Mouse (Mus musculus) stomach, postnatal 0 days (tissue): ENCODE results near the gene Rft1. TPM values are rescaled to one million over a fixed set of nuclear protein-coding genes. Genes with fewer than 3 reads are reported as not detected.
A peak's percentile ranks its signal among the peaks of the same experiment; 100 is the strongest.

Experiments used
- ATAC-seq: fragments of 200-750 bp; cut with Nextera tagmentation; 2 replicates; pipeline ENCODE4 v1.8.0; 2017; ENCODE audit not compliant: low FRiP score, low TSS enrichment
- DNase-seq: peaks from one replicate; pipeline ENCODE4 v3.0.0-alpha.2; 2016; ENCODE audit warnings: low spot score
- H3K27ac ChIP-seq: fragments of 300-500 bp; sonication (generic); replicated peaks from 2 replicates; pipeline ENCODE4 v1.5.1; 2014; ENCODE audit warnings: mild to moderate bottlenecking, control low read depth
- H3K27me3 ChIP-seq: fragments of 300-500 bp; sonication (generic); 2 replicates; pipeline ENCODE4 v1.6.1; 2014; ENCODE audit warnings: low read length; ENCODE audit not compliant: control insufficient read depth, insufficient read depth
- H3K36me3 ChIP-seq: fragments of 300-500 bp; sonication (generic); 2 replicates; pipeline ENCODE4 v1.6.1; 2014; ENCODE audit warnings: low read length, mixed read lengths; ENCODE audit not compliant: control insufficient read depth, insufficient read depth
- H3K4me1 ChIP-seq: fragments of 300-500 bp; sonication (generic); replicated peaks from 2 replicates; pipeline ENCODE4 v1.6.1; 2014; ENCODE audit warnings: antibody characterized with exemption; ENCODE audit not compliant: control insufficient read depth, insufficient read depth
- H3K4me2 ChIP-seq: fragments of 300-500 bp; sonication (generic); replicated peaks from 2 replicates; pipeline ENCODE4 v1.6.1; 2014; ENCODE audit warnings: low read depth, mild to moderate bottlenecking, control low read depth, moderate library complexity
- H3K4me3 ChIP-seq: fragments of 300-500 bp; sonication (generic); 2 replicates; pipeline ENCODE4 v1.5.1; 2014; ENCODE audit warnings: low read depth, low read length, control low read depth
- H3K9ac ChIP-seq: fragments of 300-500 bp; sonication (generic); 2 replicates; pipeline ENCODE4 v1.6.1; 2014; ENCODE audit warnings: mild to moderate bottlenecking, low read length, control low read depth, mixed read lengths
- H3K9me3 ChIP-seq: fragments of 300-500 bp; sonication (generic); 2 replicates; pipeline ENCODE4 v1.6.1; 2016; ENCODE audit warnings: low read length; ENCODE audit not compliant: control insufficient read depth
- CTCF ChIP-seq: IDR thresholded peaks from 2 replicates; pipeline ENCODE4 v1.5.1; 2016; ENCODE audit warnings: antibody characterized with exemption, low read depth, mild to moderate bottlenecking, moderate library complexity
- EP300 ChIP-seq: optimal IDR thresholded peaks from 2 replicates; pipeline ENCODE3; 2016; ENCODE audit warnings: antibody characterized with exemption
- WGBS: fragments of 180-500 bp; shearing (Covaris S2); extraction: QIAGEN DNeasy Blood & Tissue Kit; methylation state at CpG from one replicate; pipeline ENCODE4 v1.1.7; 2014; 5-methylcytosine and 5-hydroxymethylcytosine counted together
- polyA plus RNA-seq: library from polyadenylated mRNA; unstranded; fragments of >200 nt; fragmentation: Nextera tagmentation; extraction: Ambion mirVana; gene quantifications from 2 replicates; pipeline ENCODE4 v1.2.1, GENCODE M21; 2015

Gene Rft1
- polyA plus RNA-seq, 1 experiment from 2014 or later, result 12.3 TPM

GRCm38 (mm10) chr14:30690685-30691084 lies 36.5 kb downstream of the Rft1 start:
- Histone ChIP-seq H3K27me3 (no peaks in the 10 kb centered on the region), H3K9me3 (no peaks in the 10 kb centered on the region), H3K4me1 (no peaks in the 10 kb centered on the region), H3K36me3 (0 out of 2 replicates have a peak, but pooled peaks cover 8% of the 10 kb centered on the region), H3K4me3 (no peak overlapping the region), H3K4me2 (no peak overlapping the region), H3K27ac (no peak overlapping the region), H3K9ac (no peak overlapping the region)
- 73% methylated on average over 3 of the region's 3 CpGs for WGBS
- ATAC-seq (no peak), DNase-seq (no peak)
- TF ChIP-seq CTCF, result no peak
- no peak for TF ChIP-seq EP300

GRCm38 (mm10) chr14:30692439-30692838 lies 38.3 kb downstream of the Rft1 start:
- 0 out of 2 replicates have a peak, but pooled peaks cover 8% of the 10 kb centered on the region for H3K36me3 ChIP-seq
- no peak overlapping the region for H3K4me2 ChIP-seq
- no peaks in the 10 kb centered on the region for H3K9me3 ChIP-seq
- WGBS, result 87% methylated on average over 6 of the region's 6 CpGs
- H3K27me3 ChIP-seq, result no peaks in the 10 kb centered on the region
- ATAC-seq (no peak), DNase-seq (no peak)
- no peaks in the 10 kb centered on the region for H3K4me1 ChIP-seq
- TF ChIP-seq EP300, result no peak
- no peak for TF ChIP-seq CTCF
- H3K9ac ChIP-seq, result no peak overlapping the region
- H3K4me3 ChIP-seq, result no peak overlapping the region
- H3K27ac ChIP-seq, result no peak overlapping the region

GRCm38 (mm10) chr14:30694786-30695185 lies 40.6 kb downstream of the Rft1 start:
- DNase-seq (no peak), ATAC-seq (no peak)
- Histone ChIP-seq H3K4me2 (no peak overlapping the region), H3K9ac (no peak overlapping the region), H3K36me3 (0 out of 2 replicates have a peak, but pooled peaks cover 4% of the 10 kb centered on the region), H3K27me3 (no peaks in the 10 kb centered on the region), H3K4me3 (no peak overlapping the region), H3K27ac (no peak overlapping the region), H3K9me3 (no peaks in the 10 kb centered on the region), H3K4me1 (no peaks in the 10 kb centered on the region)
- 86% methylated on average over 2 of the region's 2 CpGs for WGBS
- TF ChIP-seq CTCF, result no peak
- no peak for TF ChIP-seq EP300

- H3K4me1 ChIP-seq, result no peaks in the 10 kb centered on the region
- H3K36me3 ChIP-seq, result no peaks in the 10 kb centered on the region
- no peak overlapping the region for H3K4me2 ChIP-seq
- ATAC-seq, result 0 out of 2 replicates have a peak, but pooled peaks have one; percentile 44
- no peak overlapping the region for H3K4me3 ChIP-seq
- DNase-seq, result peak; percentile 58
- no peaks in the 10 kb centered on the region for H3K9me3 ChIP-seq
- no peaks in the 10 kb centered on the region for H3K27me3 ChIP-seq
- no peak overlapping the region for H3K9ac ChIP-seq
- H3K27ac ChIP-seq, result no peak overlapping the region
- TF ChIP-seq EP300 (no peak), CTCF (peak; percentile 57)
- 16% methylated on average over 4 of the region's 4 CpGs for WGBS
These were observed 41.4 kb downstream of the Rft1 start for GRCm38 (mm10) chr14:30695609-30696008.

GRCm38 (mm10) chr14:30697407-30698052 lies 43.4 kb downstream of the Rft1 start:
- Histone ChIP-seq H3K9ac (no peak overlapping the region), H3K27me3 (no peaks in the 10 kb centered on the region), H3K4me1 (no peaks in the 10 kb centered on the region), H3K27ac (no peak overlapping the region), H3K36me3 (no peaks in the 10 kb centered on the region), H3K4me2 (no peak overlapping the region), H3K4me3 (no peak overlapping the region), H3K9me3 (no peaks in the 10 kb centered on the region)
- ATAC-seq (no peak), DNase-seq (no peak)
- TF ChIP-seq CTCF, result no peak
- TF ChIP-seq EP300, result no peak
- WGBS, result 80% methylated on average over 15 of the region's 15 CpGs

- peak; percentile 78 for DNase-seq
- no peak overlapping the region for H3K4me3 ChIP-seq
These were observed 45.5 kb downstream of the Rft1 start for GRCm38 (mm10) chr14:30699656-30700055.

More at GRCm38 (mm10) chr14:30699656-30700055, 45.5 kb downstream of the Rft1 start:
- ATAC-seq, result no peak
- TF ChIP-seq CTCF, result peak; percentile 81
- no peak for TF ChIP-seq EP300
- H3K27me3 ChIP-seq, result no peaks in the 10 kb centered on the region
- no peaks in the 10 kb centered on the region for H3K9me3 ChIP-seq
- H3K4me1 ChIP-seq, result no peaks in the 10 kb centered on the region
- 44% methylated on average over 8 of the region's 8 CpGs for WGBS
- no peak overlapping the region for H3K27ac ChIP-seq
- H3K4me2 ChIP-seq, result no peak overlapping the region
- H3K36me3 ChIP-seq, result no peaks in the 10 kb centered on the region
- H3K9ac ChIP-seq, result no peak overlapping the region
